Mouse (Mus musculus) lung, embryonic 16.5 days (tissue): ENCODE results near the gene Itga7. TPM values are rescaled to one million over a fixed set of nuclear protein-coding genes. Genes with fewer than 3 reads are reported as not detected.

Experiments
- ATAC-seq: fragments of 200-750 bp; cut with Nextera tagmentation; 2 replicates; pipeline ENCODE4 v1.8.0; 2017; ENCODE audit warnings: low read depth, mild to moderate bottlenecking, moderate library complexity
- H3K27ac ChIP-seq: fragments of 300-500 bp; sonication (generic); 2 replicates; pipeline ENCODE4 v1.5.1; 2014; ENCODE audit warnings: mild to moderate bottlenecking, control low read depth, low read length
- H3K27me3 ChIP-seq: fragments of 300-500 bp; sonication (generic); 2 replicates; pipeline ENCODE4 v1.6.1; 2014; ENCODE audit warnings: low read depth, low read length, mixed read lengths; ENCODE audit not compliant: control insufficient read depth, insufficient read depth
- H3K36me3 ChIP-seq: fragments of 300-500 bp; sonication (generic); 2 replicates; pipeline ENCODE4 v1.6.1; 2014; ENCODE audit warnings: low read length; ENCODE audit not compliant: control insufficient read depth, insufficient read depth
- H3K4me1 ChIP-seq: fragments of 300-500 bp; sonication (generic); replicated peaks from 2 replicates; pipeline ENCODE4 v1.6.1; 2014; ENCODE audit warnings: low read length, mixed read lengths; ENCODE audit not compliant: control insufficient read depth, insufficient read depth
- H3K4me2 ChIP-seq: fragments of 300-500 bp; sonication (generic); 2 replicates; pipeline ENCODE4 v1.6.1; 2014; ENCODE audit warnings: low read depth, low read length, control low read depth
- H3K4me3 ChIP-seq: fragments of 300-500 bp; sonication (generic); 2 replicates; pipeline ENCODE4 v1.5.1; 2014; ENCODE audit warnings: mild to moderate bottlenecking, low read length, control low read depth
- H3K9ac ChIP-seq: fragments of 300-500 bp; sonication (generic); 2 replicates; pipeline ENCODE4 v1.6.1; 2014; ENCODE audit warnings: low read length, control low read depth
- H3K9me3 ChIP-seq: fragments of 300-500 bp; sonication (generic); 2 replicates; pipeline ENCODE4 v1.6.1; 2016; ENCODE audit warnings: low read length; ENCODE audit not compliant: control insufficient read depth
- WGBS: fragments of 180-500 bp; shearing (Covaris S2); extraction: QIAGEN DNeasy Blood & Tissue Kit; methylation state at CpG from one replicate; pipeline ENCODE4 v1.1.7; 2014; 5-methylcytosine and 5-hydroxymethylcytosine counted together
- polyA plus RNA-seq: library from polyadenylated mRNA; unstranded; fragments of >200 nt; fragmentation: Nextera tagmentation; extraction: Ambion mirVana; gene quantifications from 2 replicates; pipeline ENCODE4 v1.2.1, GENCODE M21; 2015

The Itga7 gene
- polyA plus RNA-seq, 1 experiment from 2014 or later, result 8.5 TPM

GRCm38 (mm10) chr10:128938974-128939373 lies 5.4 kb downstream of the Itga7 start:
- Histone ChIP-seq H3K4me2 (no peak overlapping the region), H3K4me3 (no peak overlapping the region), H3K9ac (no peak overlapping the region), H3K4me1 (peaks cover 4% of the 10 kb centered on the region), H3K36me3 (no peaks in the 10 kb centered on the region), H3K9me3 (no peaks in the 10 kb centered on the region), H3K27me3 (peaks cover 22% of the 10 kb centered on the region), H3K27ac (no peak overlapping the region)
- ATAC-seq, result no peak
- WGBS, result 44% methylated on average over 5 of the region's 5 CpGs

GRCm38 (mm10) chr10:128940475-128941061 lies 7.0 kb downstream of the Itga7 start:
- Histone ChIP-seq H3K4me3 (no peak overlapping the region), H3K36me3 (no peaks in the 10 kb centered on the region), H3K27me3 (peaks cover 7% of the 10 kb centered on the region), H3K4me2 (no peak overlapping the region), H3K9me3 (no peaks in the 10 kb centered on the region), H3K27ac (no peak overlapping the region), H3K9ac (no peak overlapping the region), H3K4me1 (no peaks in the 10 kb centered on the region)
- WGBS, result 82% methylated on average over 10 of the region's 10 CpGs
- no peak for ATAC-seq

GRCm38 (mm10) chr10:128945675-128946074 lies 12.1 kb downstream of the Itga7 start:
- Histone ChIP-seq H3K4me2 (no peak overlapping the region), H3K36me3 (no peaks in the 10 kb centered on the region), H3K27ac (no peak overlapping the region), H3K9me3 (no peaks in the 10 kb centered on the region), H3K27me3 (no peaks in the 10 kb centered on the region), H3K9ac (no peak overlapping the region), H3K4me1 (no peaks in the 10 kb centered on the region), H3K4me3 (no peak overlapping the region)
- 28% methylated on average over 3 of the region's 3 CpGs for WGBS
- no peak for ATAC-seq

- H3K36me3 ChIP-seq, result no peaks in the 10 kb centered on the region
Observed at GRCm38 (mm10) chr10:128947496-128947895, 13.9 kb downstream of the Itga7 start.

GRCm38 (mm10) chr10:128950208-128950887 lies 16.7 kb downstream of the Itga7 start:
- Histone ChIP-seq H3K4me3 (no peak overlapping the region), H3K27me3 (no peaks in the 10 kb centered on the region), H3K4me1 (no peaks in the 10 kb centered on the region), H3K27ac (no peak overlapping the region), H3K36me3 (no peaks in the 10 kb centered on the region), H3K9me3 (no peaks in the 10 kb centered on the region), H3K4me2 (no peak overlapping the region), H3K9ac (no peak overlapping the region)
- ATAC-seq, result no peak
- WGBS, result 49% methylated on average over 16 of the region's 16 CpGs

More at GRCm38 (mm10) chr10:128947496-128947895, 13.9 kb downstream of the Itga7 start:
- Histone ChIP-seq H3K27me3 (no peaks in the 10 kb centered on the region), H3K9ac (no peak overlapping the region), H3K4me2 (no peak overlapping the region), H3K4me3 (no peak overlapping the region), H3K4me1 (no peaks in the 10 kb centered on the region), H3K27ac (no peak overlapping the region), H3K9me3 (no peaks in the 10 kb centered on the region)
- ATAC-seq, result no peak
- 89% methylated on average over 4 of the region's 4 CpGs for WGBS

GRCm38 (mm10) chr10:128958340-128958739 lies 24.7 kb downstream of the Itga7 start:
- Histone ChIP-seq H3K9me3 (no peaks in the 10 kb centered on the region), H3K4me2 (no peak overlapping the region), H3K36me3 (no peaks in the 10 kb centered on the region), H3K4me3 (no peak overlapping the region), H3K27me3 (no peaks in the 10 kb centered on the region), H3K27ac (no peak overlapping the region), H3K4me1 (no peaks in the 10 kb centered on the region), H3K9ac (no peak overlapping the region)
- WGBS, result 68% methylated on average over 10 of the region's 10 CpGs
- ATAC-seq, result no peak

- no peak for ATAC-seq
- Histone ChIP-seq H3K4me1 (no peaks in the 10 kb centered on the region), H3K36me3 (no peaks in the 10 kb centered on the region), H3K27ac (no peak overlapping the region), H3K4me3 (no peak overlapping the region), H3K4me2 (no peak overlapping the region), H3K27me3 (no peaks in the 10 kb centered on the region), H3K9ac (no peak overlapping the region), H3K9me3 (no peaks in the 10 kb centered on the region)
- WGBS, result 55% methylated on average over 4 of the region's 4 CpGs
Observed at GRCm38 (mm10) chr10:128960142-128960541, 26.5 kb downstream of the Itga7 start.

GRCm38 (mm10) chr10:128960590-128961584 lies 27.3 kb downstream of the Itga7 start, which contains the start of gene Mettl7b:
Gene Mettl7b, minus strand, starts transcription at chr10:128960988.
- no peak within 1 kb of the TSS for H3K9ac ChIP-seq
- ATAC-seq, result no peak

GRCm38 (mm10) chr10:128964961-128965360 lies 31.3 kb downstream of the Itga7 start:
- H3K9ac ChIP-seq, result no peak overlapping the region
- H3K4me3 ChIP-seq, result no peak overlapping the region
- WGBS, result 52% methylated on average over 2 of the region's 2 CpGs
- no peak overlapping the region for H3K27ac ChIP-seq
- peaks cover 4% of the 10 kb centered on the region for H3K4me1 ChIP-seq
- H3K36me3 ChIP-seq, result no peaks in the 10 kb centered on the region
- no peaks in the 10 kb centered on the region for H3K9me3 ChIP-seq
- no peaks in the 10 kb centered on the region for H3K27me3 ChIP-seq
- H3K4me2 ChIP-seq, result no peak overlapping the region
- no peak for ATAC-seq

More at GRCm38 (mm10) chr10:128960590-128961584, 27.3 kb downstream of the Itga7 start, which contains the start of gene Mettl7b:
- no peaks in the 10 kb centered on the region for H3K36me3 ChIP-seq
- no peaks in the 10 kb centered on the region for H3K9me3 ChIP-seq
- no peak within 1 kb of the TSS for H3K27ac ChIP-seq
- no peaks in the 10 kb centered on the region for H3K4me1 ChIP-seq
- H3K27me3 ChIP-seq, result no peaks in the 10 kb centered on the region
- 71% methylated on average over 12 of the region's 12 CpGs for WGBS
- no peak within 1 kb of the TSS for H3K4me3 ChIP-seq
- no peak within 1 kb of the TSS for H3K4me2 ChIP-seq
